Mouse (Mus musculus): ENCODE results near the gene Hdac4.

DNA sequence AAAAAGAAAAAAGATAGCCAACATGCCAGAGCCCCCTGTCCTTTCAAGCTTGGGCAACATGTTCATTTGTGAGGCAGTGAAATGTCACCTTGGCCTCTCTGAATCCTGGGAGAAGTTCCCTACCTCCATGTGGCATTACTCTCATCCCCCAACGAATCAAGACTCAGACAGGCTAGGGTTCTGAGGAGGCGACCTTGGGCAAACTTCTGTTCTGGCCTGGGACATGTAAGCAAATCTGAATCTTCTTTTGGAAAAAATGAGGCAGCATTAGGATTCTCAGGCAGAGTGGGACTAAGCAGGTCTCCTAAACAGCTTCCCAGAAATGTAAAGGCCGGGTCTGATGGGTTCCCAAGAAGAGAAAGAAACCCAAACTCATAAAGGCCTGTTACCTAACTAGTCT lies 202.8 kb downstream of the Hdac4 start:
- TF ChIP-seq CTCF (IDR thresholded peaks at IDR 0.05; ENCODE audit: insufficient read depth, low read length) = no peak
- TF ChIP-seq POLR2A (IDR thresholded peaks at IDR 0.05; ENCODE audit: borderline replicate concordance, extremely low read depth, low read depth, low read length) = no peak
